40 mouse cellular contexts compared by ENCODE assay signal in genomic region chr7:99693976-99694375, GRCm38 (mm10). TPM values are rescaled to one million over a fixed set of nuclear protein-coding genes. Genes with fewer than 3 reads are reported as not detected.
DNase-seq lines count a peak whose midpoint lies in the region; TF ChIP-seq lines count a peak whose summit lies in the region.
"Had no signal": no experiment of that assay in that cellular context is flagged by ENCODE, and none has a peak within 500 bp of the region (broad histone marks: within the 10 kb centered on the region; RNA-seq: fewer than 3 reads in every experiment).

No protein-coding gene starts in this region.

- no peak overlapping the region for H3K4me3 ChIP-seq in left cerebral cortex, adult 2 months
- H3K4me3 ChIP-seq in brown adipose tissue, adult 24 weeks (ENCODE audit: insufficient read depth, low read depth, low read length): no peak overlapping the region
- H3K4me3 ChIP-seq in small intestine, adult 2 months (ENCODE audit: low read depth, low read length): no peak overlapping the region; the same call in 1 of the 2 replicates
- H3K4me3 ChIP-seq: erythroblast, embryonic 14.5 days; limb, embryonic 13.5 days; liver, embryonic 13.5 days; lung, embryonic 15.5 days; myocyte; neural tube, embryonic 12.5 days had no signal

- H3K27ac ChIP-seq in left cerebral cortex, adult 2 months: peak overlapping the region; percentile 36; the same call in 1 of the 2 replicates
- H3K27ac ChIP-seq in brown adipose tissue, adult 24 weeks (replicated peaks; ENCODE audit: low read depth, low read length): peak overlapping the region; percentile 92
- H3K27ac ChIP-seq in small intestine, adult 2 months (ENCODE audit: insufficient read depth, low read depth, low read length): peak overlapping the region; percentile 92
- H3K27ac ChIP-seq: hindbrain, embryonic 14.5 days; limb, embryonic 13.5 days; liver, embryonic 13.5 days; lung, embryonic 15.5 days; neural tube, embryonic 12.5 days had no signal

- no peak for DNase-seq in left cerebral cortex, adult 2 months (ENCODE audit: extremely low spot score in 1 of 2, low spot score in 2 of 2)
- no peak for DNase-seq in left cerebral cortex, postnatal 14 days (ENCODE audit: low spot score in 2 of 2)
- DNase-seq in lung, postnatal 14 days: peak; percentile 22
- DNase-seq in lung, postnatal 10 days: no peak
- DNase-seq: adrenal gland, adult 2 months; adrenal gland, postnatal 36 days; B cell, adult 2 months; cerebellum, adult 2 months; cerebellum, postnatal 14 days; gastrocnemius, postnatal 10 days; kidney, adult 9 months; kidney, postnatal 10 days; layer of hippocampus, adult 9-11 months; liver, embryonic 13.5 days; right cerebral cortex, adult 18-20 months; thymus, adult 2 months; thymus, postnatal 4 days had no signal

- H3K27me3 ChIP-seq in small intestine, adult 2 months (ENCODE audit: control insufficient read depth, insufficient read depth, low read length): no peaks in the 10 kb centered on the region
- H3K27me3 ChIP-seq: limb, embryonic 13.5 days; liver, embryonic 13.5 days; lung, embryonic 15.5 days; neural tube, embryonic 12.5 days had no signal

- no peak for TF ChIP-seq CTCF in left cerebral cortex, adult 2 months (IDR thresholded peaks at IDR 0.05)
- no peak for TF ChIP-seq CTCF in small intestine, adult 2 months (IDR thresholded peaks at IDR 0.05; ENCODE audit: extremely low read depth, insufficient read length, insufficient replicate concordance, low read depth, low read length)

- peaks cover 10% of the 10 kb centered on the region for H3K36me3 ChIP-seq in small intestine, adult 2 months (ENCODE audit: control insufficient read depth, insufficient read depth, low read length)
- H3K36me3 ChIP-seq: limb, embryonic 13.5 days; liver, embryonic 13.5 days; lung, embryonic 15.5 days; neural tube, embryonic 12.5 days had no signal

- intact Hi-C loops in left cerebral cortex, adult 2 months (cut with DNase I): no loop called here
- intact Hi-C loops in left cerebral cortex, postnatal 14 days (cut with DNase I): no loop called here

- peaks cover 64% of the 10 kb centered on the region for H3K4me1 ChIP-seq in brown adipose tissue, adult 24 weeks (ENCODE audit: control insufficient read depth, insufficient read depth, insufficient read length, low read length)
- peaks cover 43% of the 10 kb centered on the region for H3K4me1 ChIP-seq in small intestine, adult 2 months (ENCODE audit: control insufficient read depth, insufficient read depth, insufficient read length, low read length)
- H3K4me1 ChIP-seq: limb, embryonic 13.5 days; liver, embryonic 13.5 days; neural tube, embryonic 12.5 days had no signal

- TF ChIP-seq POLR2A in small intestine, adult 2 months (IDR thresholded peaks at IDR 0.05; ENCODE audit: low read depth, low read length): no peak

- 88% methylated on average over 3 of the region's 3 CpGs for WGBS in small intestine, adult 2 months

RNA-seq across cellular contexts. Expression of gene Slco2b1, which starts 17.2 kb away (rescaled TPM):
- 10 to 100 TPM; 12.3 to 12.9 TPM for total RNA-seq in left cerebral cortex, adult 2 months (2021)
- total RNA-seq in left cerebral cortex, postnatal 14 days (2021): 10 to 100 TPM; 15.9 to 16.6 TPM
- 8.4 and 9.7 TPM in 2 replicates for polyA plus RNA-seq in brown adipose tissue, adult 24 weeks (2012; ENCODE audit: insufficient read depth, insufficient read length, missing spikeins)
- polyA plus RNA-seq in small intestine, adult 2 months (2012; rRNA removed): 19.3 and 28.3 TPM in 2 replicates
- total RNA-seq: granulocyte monocyte progenitor cell, adult 5-6 weeks; megakaryocyte-erythroid progenitor cell, adult 5-6 weeks had no signal
- polyA plus RNA-seq: erythroblast, embryonic 14.5 days had no signal

RNA-seq across cellular contexts. Expression of gene Olfr520, which starts 36.1 kb away (rescaled TPM):
- total RNA-seq in left cerebral cortex, adult 2 months (2021): not detected
- total RNA-seq in left cerebral cortex, postnatal 14 days (2021): not detected
- polyA plus RNA-seq in brown adipose tissue, adult 24 weeks (2012; ENCODE audit: insufficient read depth, insufficient read length, missing spikeins): not detected in 2 replicates
- polyA plus RNA-seq in small intestine, adult 2 months (2012; rRNA removed): not detected in 2 replicates
- total RNA-seq: adrenal gland, adult 2 months; adrenal gland, postnatal 36 days; gastrocnemius, postnatal 10 days; granulocyte monocyte progenitor cell, adult 5-6 weeks; hematopoietic stem cell, adult 5-6 weeks; left cerebral cortex, adult 18-20 months; left cerebral cortex, postnatal 36 days; megakaryocyte-erythroid progenitor cell, adult 5-6 weeks had no signal
- polyA plus RNA-seq: adrenal gland, adult 2 months; cerebellum, adult 2 months; cortical plate, adult 2 months; embryonic facial prominence, embryonic 14.5 days; erythroblast, embryonic 14.5 days; forebrain, embryonic 11.5 days; forebrain, embryonic 16.5 days; heart, embryonic 11.5 days; heart, postnatal 0 days; hindbrain, embryonic 14.5 days; intestine, postnatal 0 days; large intestine, adult 2 months; limb, embryonic 13.5 days; liver, embryonic 13.5 days; lung, embryonic 15.5 days; midbrain, embryonic 16.5 days; myocyte; neural tube, embryonic 12.5 days; spleen, adult 2 months; thymus, adult 2 months had no signal

Comparison
In these comparisons a context has a peak if more than half of its experiments do, and no peak if none do; other contexts are left out.
1. H3K27ac ChIP-seq: peak in every context shown above with its lines; median percentile 92 in brown adipose tissue, adult 24 weeks; 92 in small intestine, adult 2 months; 36 in left cerebral cortex, adult 2 months.